Mouse (Mus musculus) megakaryocyte, embryonic 14.5 days (primary cell): ENCODE data around the gene Rps2.

ENCODE experiments used
- FLI1 ChIP-seq: IDR thresholded peaks from 2 replicates; pipeline ENCODE4 v1.6.1; 2012; ENCODE audit warnings: low read length, inconsistent platforms, mixed read lengths
- GATA1 ChIP-seq: IDR thresholded peaks from 3 replicates; pipeline ENCODE4 v1.6.1; 2012; ENCODE audit warnings: mixed read lengths, low read length, inconsistent platforms, borderline replicate concordance

- TF ChIP-seq GATA1 = no peak
- TF ChIP-seq FLI1 = no peak
These were observed 7.9 kb downstream of the Rps2 start for GRCm38 (mm10) chr17:24725637-24726390.
